Mouse (Mus musculus) myocyte (in vitro differentiated cells): ENCODE measurements around the gene Cd8a.

Experiments
- CEBPB ChIP-seq: IDR thresholded peaks from 2 replicates; pipeline ENCODE4 v1.6.1; 2011; ENCODE audit warnings: mild to moderate bottlenecking, moderate library complexity; ENCODE audit not compliant: poor library complexity, insufficient read depth, severe bottlenecking
- E2F4 ChIP-seq: IDR thresholded peaks from one replicate; pipeline ENCODE4 v1.6.1; 2011; ENCODE audit warnings: mild to moderate bottlenecking, control low read depth, moderate library complexity; ENCODE audit not compliant: insufficient read depth
- POLR2A ChIP-seq: IDR thresholded peaks from one replicate; pipeline ENCODE4 v1.6.1; 2011; ENCODE audit warnings: low read depth, mild to moderate bottlenecking, control low read depth, moderate library complexity; ENCODE audit not compliant: insufficient read length
- USF1 ChIP-seq: IDR thresholded peaks from one replicate; pipeline ENCODE4 v1.6.1; 2011; ENCODE audit warnings: low read depth, mild to moderate bottlenecking, control low read depth, moderate library complexity

- TF ChIP-seq USF1: no peak
- no peak for TF ChIP-seq POLR2A
- no peak for TF ChIP-seq CEBPB
- TF ChIP-seq E2F4: no peak
Observed at GRCm38 (mm10) chr6:71341179-71341578, 32.0 kb upstream of the Cd8a start.
